Mouse (Mus musculus) layer of hippocampus, adult 8-10 months (tissue): Measurements from ENCODE around the gene Itga1. TPM values are rescaled to one million over a fixed set of nuclear protein-coding genes. Genes with fewer than 3 reads are reported as not detected.

Experiments
- DNase-seq, 2 experiments: peaks; one replicate each; pipeline ENCODE4 v3.0.0; 2022; ENCODE audit warnings: low spot score in 2 of 2
- total RNA-seq, 4 experiments: library from RNA; stranded (reverse); gene quantifications; 2 replicates each; pipeline ENCODE4 v1.2.4; 2022

The Itga1 gene
- total RNA-seq, 4 experiments from 2014 or later, result 4.9 to 6.1 (median 6.0) TPM

GRCm38 (mm10) chr13:115052568-115052967 lies 49.2 kb downstream of the Itga1 start:
- peak in 1 of 2 experiments; percentile 23 for DNase-seq

- DNase-seq, result peak in 1 of 2 experiments; percentile 13
Measured at GRCm38 (mm10) chr13:115050660-115051559, 50.9 kb downstream of the Itga1 start.

GRCm38 (mm10) chr13:115042652-115043051 lies 59.1 kb downstream of the Itga1 start:
- no peak for DNase-seq

- DNase-seq, result no peak
Measured at GRCm38 (mm10) chr13:115037304-115037703, 64.5 kb downstream of the Itga1 start.

GRCm38 (mm10) chr13:115035387-115035786 lies 66.4 kb downstream of the Itga1 start:
- DNase-seq, result no peak

GRCm38 (mm10) chr13:115033135-115033534 lies 68.6 kb downstream of the Itga1 start:
- DNase-seq, result no peak

GRCm38 (mm10) chr13:115031177-115032000 lies 70.4 kb downstream of the Itga1 start:
- DNase-seq, result peak in 1 of 2 experiments; percentile 15

GRCm38 (mm10) chr13:115025394-115025793 lies 76.4 kb downstream of the Itga1 start:
- no peak for DNase-seq

GRCm38 (mm10) chr13:115022117-115022787 lies 79.5 kb downstream of the Itga1 start:
- no peak for DNase-seq

- no peak for DNase-seq
Measured at GRCm38 (mm10) chr13:115021411-115021810, 80.4 kb downstream of the Itga1 start.

- no peak for DNase-seq
Measured at GRCm38 (mm10) chr13:115020727-115021126, 81.0 kb downstream of the Itga1 start.

- no peak for DNase-seq
Measured at GRCm38 (mm10) chr13:115017545-115017944, 84.2 kb downstream of the Itga1 start.

GRCm38 (mm10) chr13:115011547-115011946 lies 90.2 kb downstream of the Itga1 start:
- DNase-seq, result no peak

- no peak for DNase-seq
Measured at GRCm38 (mm10) chr13:115006213-115006835, 95.4 kb downstream of the Itga1 start.

- DNase-seq, result no peak
Measured at GRCm38 (mm10) chr13:115005342-115005741, 96.4 kb downstream of the Itga1 start.

GRCm38 (mm10) chr13:115003444-115004053 lies 98.2 kb downstream of the Itga1 start:
- no peak for DNase-seq

GRCm38 (mm10) chr13:115002837-115003236 lies 98.9 kb downstream of the Itga1 start:
- no peak for DNase-seq

GRCm38 (mm10) chr13:115002155-115002554 lies 99.6 kb downstream of the Itga1 start:
- DNase-seq, result no peak

- DNase-seq, result no peak
Measured at GRCm38 (mm10) chr13:114999582-114999981, 102.2 kb downstream of the Itga1 start.

GRCm38 (mm10) chr13:114998100-114998499 lies 103.7 kb downstream of the Itga1 start:
- no peak for DNase-seq
